Mouse (Mus musculus): Measurements from ENCODE around the gene Rpusd3. TPM values are rescaled to one million over a fixed set of nuclear protein-coding genes. Genes with fewer than 3 reads are reported as not detected.

Gene Rpusd3
- total and polyA plus RNA-seq, 3 experiments, result 24.8 to 34.1 TPM; not detected in 1

GRCm38 (mm10) chr6:113465602-113466001 lies 46.5 kb upstream of the Rpusd3 start:
- no peaks in the 10 kb centered on the region for H3K9me3 ChIP-seq (replicated peaks; ENCODE audit: insufficient read depth, low read length)
- no peaks in the 10 kb centered on the region for H3K79me2 ChIP-seq (ENCODE audit: control insufficient read depth, insufficient read depth, low read length, poor library complexity)
- H3K36me3 ChIP-seq (ENCODE audit: control insufficient read depth in 1 of 2, insufficient read depth in 2 of 2, low read length in 2 of 2), result no peaks in the 10 kb centered on the region
- peaks cover 0 to 4% of the 10 kb centered on the region in 2 experiments; a peak in 1 of 4 replicates for H3K4me1 ChIP-seq (ENCODE audit: control insufficient read depth in 1 of 2, insufficient read depth in 2 of 2, low read length in 2 of 2)
- no peak overlapping the region for H3K4me3 ChIP-seq (ENCODE audit: control insufficient read depth in 1 of 2, insufficient read depth in 1 of 2, low read depth in 2 of 2, low read length in 2 of 2)
- DNase-seq (ENCODE audit: low read depth, low spot score), result no peak
- TF ChIP-seq USF2 (IDR thresholded peaks at IDR 0.05; ENCODE audit: borderline replicate concordance in 1 of 2, insufficient read depth in 1 of 2, low read depth in 1 of 2, low read length in 2 of 2) (no peak), MEF2A (IDR thresholded peaks at IDR 0.05; ENCODE audit: extremely low read depth, insufficient replicate concordance, low read depth, low read length, poor library complexity, severe bottlenecking) (no peak), HCFC1 (IDR thresholded peaks at IDR 0.05; ENCODE audit: low read depth, low read length) (no peak), USF1 (IDR thresholded peaks at IDR 0.05; ENCODE audit: low read depth, low read length) (no peak), CTCF (IDR thresholded peaks at IDR 0.05 in 2 of 3, conservative IDR thresholded peaks at IDR 0.05 in 1 of 3; ENCODE audit: control insufficient read depth in 1 of 3, insufficient read depth in 1 of 3, low read depth in 2 of 3, low read length in 3 of 3, poor library complexity in 1 of 3, severe bottlenecking in 1 of 3) (0 out of 6 replicates have a peak, but pooled peaks of 1 of the 3 experiments have one; percentile 0), GATA1 (IDR thresholded peaks at IDR 0.05; ENCODE audit: low read depth, low read length) (no peak), JUND (IDR thresholded peaks at IDR 0.05; ENCODE audit: low read depth, low read length) (no peak), MYC (IDR thresholded peaks at IDR 0.05; ENCODE audit: low read depth, low read length) (no peak), EP300 (IDR thresholded peaks at IDR 0.05; ENCODE audit: low read depth in 1 of 2, low read length in 2 of 2) (no peak)
- peaks cover 6 to 8% of the 10 kb centered on the region in 2 experiments; a peak in 2 of 4 replicates for H3K27me3 ChIP-seq (ENCODE audit: control insufficient read depth in 1 of 2, insufficient read depth in 2 of 2, low read length in 2 of 2)
- H3K9ac ChIP-seq (ENCODE audit: control insufficient read depth, low read depth, low read length, poor library complexity, severe bottlenecking), result no peak overlapping the region
- H3K27ac ChIP-seq (ENCODE audit: control insufficient read depth, low read depth, low read length), result no peak overlapping the region

DNA sequence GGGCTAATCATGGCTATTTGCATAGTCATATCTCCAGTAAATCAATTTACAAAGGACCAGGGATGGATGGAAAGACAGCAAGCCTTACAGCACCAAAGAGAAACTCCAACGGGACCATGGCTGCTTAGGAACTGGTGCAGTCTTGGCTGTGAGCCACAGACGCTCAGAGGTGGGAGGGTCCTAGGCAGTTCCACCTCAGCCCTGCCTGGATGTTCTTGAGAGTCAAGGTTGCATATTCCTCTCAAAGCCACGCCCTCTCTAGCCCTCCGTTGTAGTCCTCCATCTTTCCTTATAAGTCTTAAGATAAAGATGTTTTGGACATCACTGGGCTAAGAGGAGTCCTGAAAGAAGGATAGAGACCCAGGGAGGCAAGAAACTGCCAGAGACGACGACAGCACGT lies 44.9 kb upstream of the Rpusd3 start:
- no peaks in the 10 kb centered on the region for H3K79me2 ChIP-seq (ENCODE audit: control insufficient read depth, insufficient read depth, low read length, poor library complexity)
- no peak for DNase-seq (ENCODE audit: low read depth, low spot score)
- H3K4me1 ChIP-seq (ENCODE audit: control insufficient read depth in 1 of 2, insufficient read depth in 2 of 2, low read length in 2 of 2), result peaks cover 0 to 4% of the 10 kb centered on the region in 2 experiments; a peak in 1 of 4 replicates
- no peak overlapping the region for H3K27ac ChIP-seq (ENCODE audit: control insufficient read depth, low read depth, low read length)
- no peak overlapping the region for H3K9ac ChIP-seq (ENCODE audit: control insufficient read depth, low read depth, low read length, poor library complexity, severe bottlenecking)
- H3K27me3 ChIP-seq (ENCODE audit: control insufficient read depth in 1 of 2, insufficient read depth in 2 of 2, low read length in 2 of 2), result peaks cover 6 to 11% of the 10 kb centered on the region in 2 experiments; a peak in 3 of 4 replicates
- H3K4me3 ChIP-seq (ENCODE audit: control insufficient read depth in 1 of 2, insufficient read depth in 1 of 2, low read depth in 2 of 2, low read length in 2 of 2), result no peak overlapping the region
- no peaks in the 10 kb centered on the region for H3K9me3 ChIP-seq (replicated peaks; ENCODE audit: insufficient read depth, low read length)
- H3K36me3 ChIP-seq (ENCODE audit: control insufficient read depth in 1 of 2, insufficient read depth in 2 of 2, low read length in 2 of 2), result no peaks in the 10 kb centered on the region
- TF ChIP-seq MXI1 (IDR thresholded peaks at IDR 0.05; ENCODE audit: low read depth, low read length) (no peak), CHD2 (IDR thresholded peaks at IDR 0.05; ENCODE audit: low read length) (no peak), POLR2A (IDR thresholded peaks at IDR 0.05; ENCODE audit: control insufficient read depth in 1 of 2, insufficient read depth in 1 of 2, low read depth in 1 of 2, low read length in 2 of 2, poor library complexity in 1 of 2) (no peak), MAX (IDR thresholded peaks at IDR 0.05; ENCODE audit: low read length) (no peak), NRF1 (IDR thresholded peaks at IDR 0.05; ENCODE audit: insufficient read depth, low read depth, low read length, poor library complexity, severe bottlenecking) (no peak), POLR2AphosphoS5 (IDR thresholded peaks at IDR 0.05; ENCODE audit: borderline replicate concordance, low read depth, low read length) (no peak), ZNF384 (IDR thresholded peaks at IDR 0.05; ENCODE audit: low read depth, low read length) (no peak), MYB (IDR thresholded peaks at IDR 0.05; ENCODE audit: low read depth, low read length) (no peak), RAD21 (IDR thresholded peaks at IDR 0.05; ENCODE audit: low read depth, low read length) (no peak), MYC (IDR thresholded peaks at IDR 0.05; ENCODE audit: low read depth, low read length) (no peak), MAFK (IDR thresholded peaks at IDR 0.05; ENCODE audit: borderline replicate concordance, low read depth, low read length) (no peak), MAZ (IDR thresholded peaks at IDR 0.05; ENCODE audit: low read depth, low read length) (no peak), USF1 (IDR thresholded peaks at IDR 0.05; ENCODE audit: low read depth, low read length) (no peak), ELF1 (IDR thresholded peaks at IDR 0.05; ENCODE audit: low read depth, low read length) (no peak), SMC3 (IDR thresholded peaks at IDR 0.05; ENCODE audit: low read depth, low read length) (no peak), JUND (IDR thresholded peaks at IDR 0.05; ENCODE audit: low read depth, low read length) (no peak), ZC3H11A (IDR thresholded peaks at IDR 0.05; ENCODE audit: low read depth, low read length) (no peak), UBTF (IDR thresholded peaks at IDR 0.05; ENCODE audit: borderline replicate concordance, insufficient read depth, low read depth, low read length) (no peak), SIN3A (IDR thresholded peaks at IDR 0.05; ENCODE audit: low read length) (no peak), KAT2A (conservative IDR thresholded peaks at IDR 0.05; ENCODE audit: low read depth, low read length) (no peak)

Measured in MEL (cell line).